Mouse (Mus musculus) heart, embryonic 11.5 days (tissue): ENCODE measurements around the gene Gm21188. TPM values are rescaled to one million over a fixed set of nuclear protein-coding genes. Genes with fewer than 3 reads are reported as not detected.
"Not testable (repeated sequence)": the region's sequence is repeated elsewhere in the genome, so short reads cannot be mapped to it uniquely, and the experiment has no call there.

Source experiments
- ATAC-seq: fragments of 200-750 bp; cut with Nextera tagmentation; replicated peaks from 2 replicates; pipeline ENCODE4 v1.8.0; 2017; ENCODE audit warnings: moderate library complexity; ENCODE audit not compliant: insufficient number of reproducible peaks, low FRiP score, low TSS enrichment
- H3K27ac ChIP-seq: fragments of 300-500 bp; sonication (generic); 2 replicates; pipeline ENCODE4 v1.5.1; 2014; ENCODE audit warnings: mild to moderate bottlenecking, low read depth, low read length
- H3K27me3 ChIP-seq: fragments of 300-500 bp; sonication (generic); 2 replicates; pipeline ENCODE4 v1.6.1; 2014; ENCODE audit warnings: mild to moderate bottlenecking, low read length, mixed read lengths; ENCODE audit not compliant: control insufficient read depth, insufficient read depth
- H3K36me3 ChIP-seq: fragments of 300-500 bp; sonication (generic); 2 replicates; pipeline ENCODE4 v1.6.1; 2014; ENCODE audit warnings: mild to moderate bottlenecking, low read length, moderate library complexity, mixed read lengths; ENCODE audit not compliant: control insufficient read depth, insufficient read depth
- H3K4me1 ChIP-seq: fragments of 300-500 bp; sonication (generic); 2 replicates; pipeline ENCODE4 v1.6.1; 2014; ENCODE audit warnings: low read length; ENCODE audit not compliant: control insufficient read depth, insufficient read depth
- H3K4me2 ChIP-seq: fragments of 300-500 bp; sonication (generic); 2 replicates; pipeline ENCODE4 v1.6.1; 2014; ENCODE audit warnings: mild to moderate bottlenecking, moderate library complexity
- H3K4me3 ChIP-seq: fragments of 300-500 bp; sonication (generic); 2 replicates; pipeline ENCODE4 v1.5.1; 2014; ENCODE audit warnings: low read depth, low read length
- H3K9ac ChIP-seq: fragments of 300-500 bp; sonication (generic); 2 replicates; pipeline ENCODE4 v1.6.1; 2014; ENCODE audit warnings: mild to moderate bottlenecking, low read depth, low read length, moderate library complexity
- H3K9me3 ChIP-seq: fragments of 300-500 bp; sonication (generic); replicated peaks from 2 replicates; pipeline ENCODE4 v1.6.1; 2016; ENCODE audit warnings: low read length; ENCODE audit not compliant: control insufficient read depth
- WGBS: fragments of 180-500 bp; shearing (Covaris S2); extraction: QIAGEN DNeasy Blood & Tissue Kit; methylation state at CpG from one replicate; pipeline ENCODE4 v1.1.7; 2014; ENCODE audit not compliant: insufficient replicate concordance; 5-methylcytosine and 5-hydroxymethylcytosine counted together
- polyA plus RNA-seq: library from polyadenylated mRNA; unstranded; fragments of >200 nt; fragmentation: Nextera tagmentation; extraction: Ambion mirVana; gene quantifications from 2 replicates; pipeline ENCODE4 v1.2.1, GENCODE M21; 2014

Gene Gm21188
- polyA plus RNA-seq = not detected in 2 replicates

DNA sequence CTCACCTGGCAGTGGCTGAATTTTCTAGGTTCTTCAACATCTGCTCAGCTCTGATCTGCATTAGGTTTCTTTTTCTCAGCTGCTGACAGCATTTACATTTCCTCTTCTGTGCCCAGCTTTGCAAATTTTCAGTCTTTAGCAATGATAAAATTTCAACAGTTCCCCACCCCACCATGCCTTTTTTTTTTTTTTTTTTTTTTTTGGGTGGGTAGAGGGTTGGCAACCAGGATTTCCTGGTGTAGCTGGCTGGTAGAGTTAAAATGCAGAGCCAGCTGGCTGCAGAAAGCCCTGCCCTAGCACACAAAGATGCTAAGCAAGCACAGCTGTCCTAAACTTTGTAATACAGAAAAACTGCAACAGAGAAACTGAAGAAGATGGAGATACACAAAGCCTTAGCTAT is at the start of gene Gm21188:
Gene Gm21188 (minus strand): TSS at position 110 of the 400 bp plus-strand sequence.
- not testable (repeated sequence) for H3K27me3 ChIP-seq, ATAC-seq, H3K9me3 ChIP-seq, H3K4me1 ChIP-seq, H3K4me3 ChIP-seq, H3K36me3 ChIP-seq, H3K27ac ChIP-seq, H3K9ac ChIP-seq, H3K4me2 ChIP-seq

DNA sequence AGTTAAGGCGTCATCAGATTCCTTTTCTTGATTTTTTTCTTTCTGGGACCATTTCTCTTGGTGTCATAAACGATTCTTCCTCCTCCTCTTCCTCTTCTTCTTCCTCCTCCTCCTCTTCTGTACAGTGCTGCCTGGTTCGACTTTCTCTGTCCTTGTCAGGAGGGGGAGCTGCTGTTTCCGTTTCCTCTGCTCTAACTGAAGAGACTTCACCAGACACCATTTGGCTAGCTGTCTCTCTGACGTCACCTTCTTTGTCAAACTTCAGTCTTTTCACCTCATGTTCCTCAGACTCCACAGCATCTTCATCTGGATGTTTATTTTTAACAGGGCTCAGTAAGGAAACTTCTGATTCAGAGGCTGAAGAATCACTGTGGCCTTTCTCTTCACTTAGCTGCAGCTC is 47.3 kb upstream of the Gm21188 start:
- not testable (repeated sequence) for H3K4me2 ChIP-seq, H3K36me3 ChIP-seq, ATAC-seq, H3K27me3 ChIP-seq, H3K4me1 ChIP-seq, H3K27ac ChIP-seq, H3K9me3 ChIP-seq, H3K9ac ChIP-seq, H3K4me3 ChIP-seq
- WGBS = no CpG with 5 or more reads among the region's 5 CpGs

DNA sequence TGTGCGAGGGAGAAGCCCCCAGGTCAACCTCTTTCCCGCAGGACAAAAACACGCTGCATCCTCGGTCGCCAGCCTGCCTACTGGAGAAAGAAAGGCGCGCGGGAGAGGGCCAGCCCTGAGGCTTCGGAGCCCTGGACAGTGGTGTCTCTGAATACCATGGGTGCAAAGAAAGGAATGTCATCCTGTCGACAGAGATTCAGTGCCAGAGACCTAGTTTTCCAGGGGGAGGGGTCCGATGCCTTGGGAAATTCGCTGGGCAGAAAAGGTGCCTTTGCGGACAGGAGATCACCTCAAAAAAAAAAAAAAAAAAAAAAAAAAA is 44.9 kb upstream of the Gm21188 start:
- H3K27ac ChIP-seq, H3K27me3 ChIP-seq, H3K36me3 ChIP-seq, H3K9ac ChIP-seq, H3K9me3 ChIP-seq, H3K4me1 ChIP-seq: not testable (repeated sequence)
- ATAC-seq = 0 out of 2 replicates have a peak, but pooled peaks have one; percentile 8
- WGBS = 0% methylated on average over 5 of the region's 13 CpGs
- peak overlapping the region; percentile 24; the same call in 1 of the 2 replicates for H3K4me2 ChIP-seq
- 0 out of 2 replicates have a peak overlapping the region, but pooled peaks have one; percentile 10 for H3K4me3 ChIP-seq

DNA sequence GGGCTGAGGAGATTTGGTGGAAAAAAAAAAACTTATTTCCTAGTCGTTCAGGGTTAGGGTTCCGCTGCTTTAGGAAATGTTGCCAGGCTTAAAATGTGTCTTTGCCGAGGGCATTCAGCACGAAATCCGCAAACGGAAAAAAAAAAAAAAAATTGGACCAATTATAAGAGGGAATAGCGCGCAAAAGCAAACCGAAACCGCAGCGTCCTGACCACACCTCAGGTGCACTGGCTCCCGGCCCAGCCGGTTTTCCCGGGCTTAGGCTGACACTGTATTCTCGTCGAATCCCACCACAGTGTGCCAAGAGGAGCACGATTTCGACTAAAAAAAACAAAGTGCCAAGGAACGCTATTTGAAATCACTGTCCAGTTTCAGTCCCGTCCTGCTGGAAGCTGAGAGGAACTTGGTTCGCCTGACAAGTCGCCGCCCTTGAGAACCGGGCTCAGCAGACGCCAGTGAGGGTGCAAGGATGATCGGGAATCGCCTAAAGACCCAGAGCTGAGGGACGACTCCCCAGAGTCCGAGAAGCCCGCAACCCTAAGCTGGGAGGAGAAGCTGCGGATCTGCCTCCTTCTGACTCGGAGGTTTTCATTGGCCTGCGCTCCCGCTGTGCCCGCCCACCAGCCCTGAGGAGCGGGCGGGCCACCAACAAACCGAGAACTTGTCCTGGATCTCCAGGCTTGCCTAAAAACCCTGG is 44.4 kb upstream of the Gm21188 start:
- Histone ChIP-seq H3K4me3 (peak overlapping the region; percentile 18), H3K4me2 (peak overlapping the region; percentile 41)
- H3K27me3 ChIP-seq, H3K36me3 ChIP-seq, H3K27ac ChIP-seq, H3K4me1 ChIP-seq, H3K9ac ChIP-seq, H3K9me3 ChIP-seq: not testable (repeated sequence)
- ATAC-seq = peak; percentile 73; the same call in 1 of the 2 replicates
- under 1% methylated on average over 22 of the region's 38 CpGs for WGBS

DNA sequence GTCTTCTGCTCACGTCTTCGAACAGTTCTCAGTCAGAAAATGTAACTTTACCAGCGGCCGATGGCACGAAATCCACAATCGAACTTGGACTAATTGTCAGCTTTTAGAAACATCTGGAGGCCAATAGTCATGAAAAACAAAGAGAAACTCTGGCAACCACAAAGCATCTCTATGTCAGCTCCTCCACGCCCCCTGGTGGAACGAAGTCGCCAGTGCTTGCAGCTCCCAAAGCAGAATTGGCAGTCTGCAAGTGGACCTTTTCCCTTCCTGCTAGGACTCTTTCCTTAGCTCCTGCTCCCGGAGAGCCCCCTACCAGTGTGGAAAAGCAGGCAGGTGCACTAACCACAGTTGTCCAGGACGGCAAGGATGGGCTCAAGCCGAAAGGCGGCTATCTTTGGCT is 41.0 kb upstream of the Gm21188 start:
- not testable (repeated sequence) for H3K4me3 ChIP-seq, H3K27me3 ChIP-seq, H3K36me3 ChIP-seq, H3K27ac ChIP-seq, ATAC-seq, H3K9ac ChIP-seq, H3K4me2 ChIP-seq, H3K9me3 ChIP-seq, H3K4me1 ChIP-seq
- no CpG with 5 or more reads among the region's 13 CpGs for WGBS

DNA sequence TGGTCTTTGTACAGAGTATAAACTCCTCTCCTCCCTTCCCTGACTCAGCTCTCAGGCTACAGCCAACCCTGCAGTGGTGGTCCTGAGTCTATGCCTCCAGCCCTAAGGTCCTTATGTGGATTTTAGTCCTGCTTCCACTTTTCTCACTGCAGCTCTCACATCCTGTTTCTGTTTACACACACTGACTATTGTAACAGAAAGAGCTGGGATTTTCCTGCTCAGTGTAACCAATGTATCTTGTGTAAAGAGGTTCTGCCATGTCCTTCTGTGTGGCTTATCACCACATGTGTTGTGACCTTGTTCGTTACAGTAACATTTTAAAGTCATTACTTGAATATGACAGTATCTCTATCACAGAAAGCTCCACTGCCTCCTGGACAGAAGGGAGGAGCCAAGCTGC is 27.6 kb upstream of the Gm21188 start:
- not testable (repeated sequence) for H3K4me2 ChIP-seq, H3K4me3 ChIP-seq, H3K4me1 ChIP-seq, H3K27ac ChIP-seq, ATAC-seq, H3K27me3 ChIP-seq, H3K36me3 ChIP-seq, H3K9me3 ChIP-seq, H3K9ac ChIP-seq
- WGBS = no CpG with 5 or more reads among the region's 1 CpGs

DNA sequence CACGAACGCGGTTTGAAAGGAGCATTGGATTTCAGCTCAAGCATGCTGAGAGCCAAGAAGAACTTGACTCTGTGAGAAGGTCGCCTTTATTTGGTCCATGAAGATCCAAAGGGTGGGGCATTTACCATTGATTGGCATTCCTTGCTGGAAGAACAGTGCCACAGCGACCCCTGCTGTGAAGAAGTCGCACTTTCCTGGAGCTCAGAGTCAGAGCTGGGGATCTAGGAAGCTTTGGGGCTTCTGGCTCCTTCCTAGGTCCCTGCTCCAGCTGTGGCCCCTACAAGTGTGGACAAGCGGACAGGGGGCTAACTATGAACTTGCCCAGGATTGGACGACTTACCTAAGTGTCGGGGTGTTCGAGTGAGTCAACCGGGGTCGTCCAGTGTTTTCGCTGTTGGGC is 18.9 kb upstream of the Gm21188 start:
- not testable (repeated sequence) for H3K4me3 ChIP-seq, H3K36me3 ChIP-seq, H3K4me1 ChIP-seq, H3K4me2 ChIP-seq, H3K9me3 ChIP-seq, H3K27ac ChIP-seq, ATAC-seq, H3K27me3 ChIP-seq, H3K9ac ChIP-seq
- WGBS = no CpG with 5 or more reads among the region's 13 CpGs

DNA sequence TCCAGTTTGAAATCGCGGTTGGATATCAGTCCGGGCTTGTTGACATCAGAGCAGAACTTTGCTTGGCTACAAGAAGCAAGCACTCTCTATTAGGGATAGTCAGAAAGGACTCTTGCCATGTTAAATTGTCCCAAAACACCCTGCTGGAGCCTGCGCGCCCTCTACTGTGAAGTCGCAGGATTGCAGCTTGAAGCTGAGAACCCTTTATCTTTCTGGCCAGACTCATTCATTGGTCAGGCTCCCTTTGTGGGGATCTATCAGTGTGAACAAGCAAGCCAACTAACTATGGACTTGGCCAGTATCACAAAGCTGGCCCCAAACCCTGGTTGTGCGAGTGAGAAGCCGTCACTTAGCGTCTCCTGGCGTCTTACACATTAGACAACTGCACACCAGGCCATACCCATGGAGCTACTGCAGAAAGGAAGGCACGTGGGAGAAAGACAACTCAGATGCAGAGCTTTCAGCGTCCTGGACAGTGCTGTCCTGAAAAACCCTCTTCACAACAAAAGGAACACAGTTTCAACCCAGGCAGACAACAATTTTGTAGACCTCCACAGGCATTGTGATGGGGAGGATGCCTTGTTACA is 18.1 kb upstream of the Gm21188 start:
- H3K27me3 ChIP-seq, H3K4me3 ChIP-seq, H3K4me1 ChIP-seq, H3K9me3 ChIP-seq, ATAC-seq, H3K9ac ChIP-seq, H3K27ac ChIP-seq, H3K36me3 ChIP-seq, H3K4me2 ChIP-seq: not testable (repeated sequence)
- WGBS = no CpG with 5 or more reads among the region's 12 CpGs

DNA sequence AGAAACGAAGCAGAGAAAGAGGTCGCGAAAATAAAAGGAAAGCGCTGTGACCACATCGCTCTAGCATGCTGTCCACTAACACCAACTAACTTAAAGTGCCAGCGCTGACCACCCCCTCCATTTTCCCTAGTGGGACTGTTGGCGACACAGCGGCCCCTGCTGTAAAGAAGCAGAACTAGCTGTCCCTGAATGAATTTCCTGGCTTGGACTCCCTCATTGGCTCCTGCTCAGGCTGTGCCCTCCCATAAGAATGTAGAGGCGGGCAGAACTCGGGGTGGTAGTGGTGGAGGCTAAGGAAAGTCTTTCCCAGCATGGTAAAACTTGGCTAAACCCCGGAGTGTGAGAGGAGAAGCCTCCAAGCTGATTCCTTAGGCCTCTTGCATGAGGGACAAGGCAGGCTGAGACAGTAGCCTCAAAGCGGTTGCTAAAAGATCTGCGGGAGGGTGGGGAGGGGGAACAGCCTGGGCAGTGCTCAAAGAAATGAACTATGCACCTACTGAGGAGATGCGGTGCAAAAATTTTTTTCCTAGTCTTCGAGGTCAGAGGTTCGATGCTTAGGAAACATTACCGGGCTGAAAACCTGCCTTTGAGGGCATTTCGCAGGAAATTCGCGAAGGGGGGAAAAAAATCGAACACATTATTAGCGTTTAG is 11.6 kb upstream of the Gm21188 start:
- not testable (repeated sequence) for H3K27ac ChIP-seq, ATAC-seq

More for the DNA sequence above, 11.6 kb upstream of the Gm21188 start:
- not testable (repeated sequence) for H3K4me3 ChIP-seq, H3K27me3 ChIP-seq, H3K9me3 ChIP-seq, H3K4me2 ChIP-seq, H3K9ac ChIP-seq, H3K36me3 ChIP-seq, H3K4me1 ChIP-seq
- WGBS = no CpG with 5 or more reads among the region's 22 CpGs
